Mouse (Mus musculus): ENCODE results near the gene Gprc5a.

DNA sequence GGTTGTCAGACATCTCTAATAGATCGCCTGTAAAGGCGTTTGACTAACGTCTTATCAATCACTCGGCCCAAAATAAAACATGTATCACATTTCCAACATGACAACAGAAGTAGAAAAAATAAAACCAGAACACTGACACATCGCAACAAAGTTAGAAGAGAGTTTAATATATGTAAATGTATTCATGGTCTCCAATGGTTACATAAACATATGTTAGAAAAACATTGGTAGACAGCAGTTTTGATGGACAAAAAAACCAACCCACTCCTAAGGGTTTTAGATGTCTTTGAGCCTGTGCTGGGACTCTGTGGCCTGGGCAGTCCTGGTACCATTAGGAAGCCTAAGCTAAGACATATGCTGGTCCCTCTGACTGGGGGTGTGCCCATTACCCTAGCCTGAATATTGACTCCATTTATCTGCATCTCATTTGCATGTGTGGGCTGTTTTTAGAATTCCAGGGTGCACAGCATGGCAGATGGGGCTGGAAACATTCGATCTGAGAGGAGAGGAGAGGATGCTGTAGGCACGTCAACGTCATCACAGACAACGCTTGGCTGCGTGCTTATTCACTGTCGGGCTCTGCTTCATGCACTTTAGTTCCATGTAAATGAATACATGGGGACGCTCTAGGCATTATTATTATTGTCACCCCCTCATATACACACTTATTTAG, 27.5 kb downstream of the Gprc5a start:
- no peak for TF ChIP-seq CTCF (conservative IDR thresholded peaks at IDR 0.05; ENCODE audit: low read length)
- TF ChIP-seq POU5F1 (IDR thresholded peaks at IDR 0.05; ENCODE audit: borderline replicate concordance, low read length): no peak
- no peak for TF ChIP-seq NANOG (IDR thresholded peaks at IDR 0.05; ENCODE audit: borderline replicate concordance, low read length)
